Comparison of ENCODE assay signal across 22 mouse cellular contexts in genomic region chr2:34347096-34347495, GRCm38 (mm10). TPM values are rescaled to one million over a fixed set of nuclear protein-coding genes. Genes with fewer than 3 reads are reported as not detected.
DNase-seq lines count a peak whose midpoint lies in the region; ATAC-seq and TF ChIP-seq lines count a peak whose summit lies in the region.
"Had no signal": no experiment of that assay in that cellular context is flagged by ENCODE, and none has a peak within 500 bp of the region (broad histone marks: within the 10 kb centered on the region; RNA-seq: fewer than 3 reads in every experiment).

No protein-coding gene starts in this region.

- H3K4me1 ChIP-seq in hindbrain, embryonic 12.5 days, result peaks cover 17% of the 10 kb centered on the region
- peaks cover 9% of the 10 kb centered on the region; the same call in 1 of the 2 replicates for H3K4me1 ChIP-seq in hindbrain, embryonic 10.5 days (replicated peaks)
- H3K4me1 ChIP-seq in embryonic facial prominence, embryonic 14.5 days (ENCODE audit: control insufficient read depth, insufficient read depth, low read length), result peaks cover 16% of the 10 kb centered on the region; the same call in 1 of the 2 replicates
- no peaks in the 10 kb centered on the region for H3K4me1 ChIP-seq in hindbrain, postnatal 0 days (ENCODE audit: insufficient read depth, low read length)
- H3K4me1 ChIP-seq: liver, embryonic 13.5 days had no signal

- no peaks in the 10 kb centered on the region for H3K27me3 ChIP-seq in hindbrain, embryonic 12.5 days
- H3K27me3 ChIP-seq in hindbrain, embryonic 10.5 days (ENCODE audit: insufficient read depth, poor library complexity, severe bottlenecking), result no peaks in the 10 kb centered on the region
- no peaks in the 10 kb centered on the region for H3K27me3 ChIP-seq in embryonic facial prominence, embryonic 14.5 days (replicated peaks; ENCODE audit: control insufficient read depth, insufficient read depth, low read length)
- H3K27me3 ChIP-seq in hindbrain, postnatal 0 days (ENCODE audit: insufficient read depth, low read length), result no peaks in the 10 kb centered on the region
- H3K27me3 ChIP-seq: heart, embryonic 12.5 days; limb, embryonic 13.5 days; liver, embryonic 13.5 days had no signal

- no peak overlapping the region for H3K4me3 ChIP-seq in hindbrain, embryonic 12.5 days
- no peak overlapping the region for H3K4me3 ChIP-seq in hindbrain, embryonic 10.5 days
- no peak overlapping the region for H3K4me3 ChIP-seq in embryonic facial prominence, embryonic 14.5 days (ENCODE audit: low read depth, low read length)
- no peak overlapping the region for H3K4me3 ChIP-seq in hindbrain, postnatal 0 days (ENCODE audit: low read length)
- H3K4me3 ChIP-seq: heart, embryonic 12.5 days; limb, embryonic 13.5 days; liver, embryonic 13.5 days had no signal

- peaks cover 7% of the 10 kb centered on the region; the same call in 1 of the 2 replicates for H3K36me3 ChIP-seq in hindbrain, embryonic 12.5 days
- H3K36me3 ChIP-seq in hindbrain, embryonic 10.5 days, result peaks cover 33% of the 10 kb centered on the region
- no peaks in the 10 kb centered on the region for H3K36me3 ChIP-seq in embryonic facial prominence, embryonic 14.5 days (ENCODE audit: control insufficient read depth, insufficient read depth, low read length)
- H3K36me3 ChIP-seq in hindbrain, postnatal 0 days (ENCODE audit: insufficient read depth, low read length), result no peaks in the 10 kb centered on the region
- H3K36me3 ChIP-seq: liver, embryonic 13.5 days had no signal

- DNase-seq in hindbrain, embryonic 10.5 days (ENCODE audit: low spot score), result no peak
- DNase-seq in MN1 (ENCODE audit: low spot score), result peak; percentile 22
- peak; percentile 64 for DNase-seq in embryonic facial prominence, embryonic 14.5 days (ENCODE audit: low spot score)
- DNase-seq in hindbrain, postnatal 0 days (ENCODE audit: low spot score), result no peak
- no peak for DNase-seq in thymus, postnatal 4 days
- DNase-seq in spleen, postnatal 36 days (ENCODE audit: low spot score in 2 of 2), result no peak
- DNase-seq: adrenal gland, adult 2 months; B cell, adult 2 months; cerebellum, adult 9-11 months; heart, postnatal 14 days; kidney, adult 2 months; kidney, postnatal 10 days; liver, embryonic 13.5 days; lung, embryonic 14.5 days; right cerebral cortex, postnatal 4 days; thymus, postnatal 14 days had no signal

- H3K9ac ChIP-seq in hindbrain, embryonic 12.5 days, result no peak overlapping the region
- no peak overlapping the region for H3K9ac ChIP-seq in embryonic facial prominence, embryonic 14.5 days (ENCODE audit: low read depth, low read length)
- no peak overlapping the region for H3K9ac ChIP-seq in hindbrain, postnatal 0 days (replicated peaks; ENCODE audit: low read length)
- H3K9ac ChIP-seq: heart, embryonic 12.5 days; limb, embryonic 13.5 days; liver, embryonic 13.5 days; lung, embryonic 14.5 days had no signal

- H3K9me3 ChIP-seq in hindbrain, embryonic 12.5 days (replicated peaks), result no peaks in the 10 kb centered on the region
- no peaks in the 10 kb centered on the region for H3K9me3 ChIP-seq in hindbrain, embryonic 10.5 days
- no peaks in the 10 kb centered on the region for H3K9me3 ChIP-seq in embryonic facial prominence, embryonic 14.5 days (ENCODE audit: control insufficient read depth, low read length)
- H3K9me3 ChIP-seq in hindbrain, postnatal 0 days (ENCODE audit: low read length), result no peaks in the 10 kb centered on the region
- H3K9me3 ChIP-seq: heart, embryonic 12.5 days; limb, embryonic 13.5 days; liver, embryonic 13.5 days had no signal

- TF ChIP-seq CTCF in hindbrain, postnatal 0 days (IDR thresholded peaks at IDR 0.05; ENCODE audit: low read depth), result no peak

- peak overlapping the region; percentile 55 for H3K27ac ChIP-seq in hindbrain, embryonic 12.5 days
- H3K27ac ChIP-seq in hindbrain, embryonic 10.5 days, result no peak overlapping the region
- no peak overlapping the region; the same call in 1 of the 2 replicates for H3K27ac ChIP-seq in embryonic facial prominence, embryonic 14.5 days (replicated peaks; ENCODE audit: low read depth, low read length)
- peak overlapping the region; percentile 45; the same call in 1 of the 2 replicates for H3K27ac ChIP-seq in hindbrain, postnatal 0 days
- H3K27ac ChIP-seq: limb, embryonic 13.5 days; liver, embryonic 13.5 days; macrophage had no signal

- H3K4me2 ChIP-seq in hindbrain, embryonic 12.5 days (replicated peaks), result no peak overlapping the region
- H3K4me2 ChIP-seq in embryonic facial prominence, embryonic 14.5 days (ENCODE audit: low read depth, low read length), result no peak overlapping the region
- no peak overlapping the region for H3K4me2 ChIP-seq in hindbrain, postnatal 0 days (ENCODE audit: low read depth, low read length)
- H3K4me2 ChIP-seq: heart, embryonic 12.5 days; limb, embryonic 13.5 days; liver, embryonic 13.5 days; lung, embryonic 14.5 days had no signal

- no peak for ATAC-seq in hindbrain, embryonic 12.5 days (ENCODE audit: low FRiP score)
- ATAC-seq in embryonic facial prominence, embryonic 14.5 days (ENCODE audit: low read depth), result no peak
- no peak for ATAC-seq in hindbrain, postnatal 0 days
- ATAC-seq in monocyte, adult 5-6 weeks (replicated peaks; ENCODE audit: insufficient number of reproducible peaks, low FRiP score, low TSS enrichment, poor library complexity, severe bottlenecking), result no peak
- ATAC-seq: inflammation-experienced regulatory T-cells, adult 6 months had no signal

- WGBS in hindbrain, embryonic 12.5 days, result 59% methylated on average over 6 of the region's 6 CpGs
- WGBS in hindbrain, embryonic 10.5 days, result 86% methylated on average over 6 of the region's 6 CpGs
- WGBS in embryonic facial prominence, embryonic 14.5 days, result 39% methylated on average over 6 of the region's 6 CpGs
- 38% methylated on average over 6 of the region's 6 CpGs for WGBS in hindbrain, postnatal 0 days

RNA-seq across cellular contexts. Expression of gene Pbx3, which starts 25.8 kb away (rescaled TPM):
- polyA plus RNA-seq in hindbrain, embryonic 12.5 days (2016; fragmentation: Nextera tagmentation; extraction: Ambion mirVana), result 106 and 111 TPM in 2 replicates
- polyA plus RNA-seq in hindbrain, embryonic 10.5 days (2016; fragmentation: Nextera tagmentation; extraction: Ambion mirVana), result 42.9 and 56.6 TPM in 2 replicates
- polyA plus RNA-seq in embryonic facial prominence, embryonic 14.5 days (2014; fragmentation: Nextera tagmentation; extraction: Ambion mirVana), result 27.1 and 28.3 TPM in 2 replicates
- 92.5 and 96.8 TPM in 2 replicates for total RNA-seq in hindbrain, postnatal 0 days (2014; rRNA removed)
- 65.9 and 77.0 TPM in 2 replicates for polyA plus RNA-seq in hindbrain, postnatal 0 days (2015; fragmentation: Nextera tagmentation; extraction: Ambion mirVana)
- total RNA-seq in monocyte, adult 5-6 weeks (2017), result 15.3 to 27.0 TPM (median 24.6 TPM) in 3 replicates

RNA-seq across cellular contexts. Expression of gene Mapkap1, which starts 59.5 kb away (rescaled TPM):
- 109 and 110 TPM in 2 replicates for polyA plus RNA-seq in hindbrain, embryonic 12.5 days (2016; fragmentation: Nextera tagmentation; extraction: Ambion mirVana)
- polyA plus RNA-seq in hindbrain, embryonic 10.5 days (2016; fragmentation: Nextera tagmentation; extraction: Ambion mirVana), result 91.9 and 105 TPM in 2 replicates
- 88.0 and 93.5 TPM in 2 replicates for polyA plus RNA-seq in embryonic facial prominence, embryonic 14.5 days (2014; fragmentation: Nextera tagmentation; extraction: Ambion mirVana)
- total RNA-seq in hindbrain, postnatal 0 days (2014; rRNA removed), result 153 and 178 TPM in 2 replicates
- polyA plus RNA-seq in hindbrain, postnatal 0 days (2015; fragmentation: Nextera tagmentation; extraction: Ambion mirVana), result 90.4 and 94.4 TPM in 2 replicates
- total RNA-seq in monocyte, adult 5-6 weeks (2017), result 82.2 to 152 TPM (median 109 TPM) in 3 replicates

Comparison
In these comparisons a context has a peak if more than half of its experiments do, and no peak if none do; other contexts are left out.
1. H3K27ac ChIP-seq: peak in hindbrain, embryonic 12.5 days (single experiment) and hindbrain, postnatal 0 days (single experiment); none in hindbrain, embryonic 10.5 days (single experiment) and embryonic facial prominence, embryonic 14.5 days (single experiment).
2. DNase-seq: peak in MN1 (single experiment) and embryonic facial prominence, embryonic 14.5 days (single experiment); none in hindbrain, embryonic 10.5 days (single experiment), hindbrain, postnatal 0 days (single experiment), thymus, postnatal 4 days (single experiment) and spleen, postnatal 36 days (0 of 2).